Mouse (Mus musculus) embryo, embryonic 11.5 days (tissue): ENCODE measurements around the gene 4931428F04Rik.
"Not testable (repeated sequence)": the region's sequence is repeated elsewhere in the genome, so short reads cannot be mapped to it uniquely, and the experiment has no call there.

Experiments
- DNase-seq: peaks from one replicate; pipeline ENCODE4 v3.0.0-alpha.2; 2012; ENCODE audit warnings: low read depth, low spot score

The 4931428F04Rik gene

GRCm38 (mm10) chr8:105261326-105261980 lies 28.2 kb downstream of the 4931428F04Rik start:
- no peak for DNase-seq

- DNase-seq, result no peak
These were observed 29.1 kb downstream of the 4931428F04Rik start for GRCm38 (mm10) chr8:105260371-105261099.

GRCm38 (mm10) chr8:105259721-105260320 lies 29.8 kb downstream of the 4931428F04Rik start:
- no peak for DNase-seq

GRCm38 (mm10) chr8:105258911-105259720 lies 30.5 kb downstream of the 4931428F04Rik start:
- no peak for DNase-seq

GRCm38 (mm10) chr8:105257318-105258114 lies 32.1 kb downstream of the 4931428F04Rik start:
- no peak for DNase-seq

- DNase-seq, result no peak
These were observed 34.7 kb downstream of the 4931428F04Rik start, which contains the start of gene B3gnt9 for GRCm38 (mm10) chr8:105254966-105255350. B3gnt9 (minus strand) TSS chr8:105255153.

- peak; percentile 82 for DNase-seq
These were observed 35.3 kb downstream of the 4931428F04Rik start for GRCm38 (mm10) chr8:105254152-105254965.

GRCm38 (mm10) chr8:105253766-105254151 lies 35.9 kb downstream of the 4931428F04Rik start:
- no peak for DNase-seq

- no peak for DNase-seq
These were observed 36.8 kb downstream of the 4931428F04Rik start for GRCm38 (mm10) chr8:105252680-105253537.

GRCm38 (mm10) chr8:105251954-105252353 lies 37.7 kb downstream of the 4931428F04Rik start:
- DNase-seq, result no peak

- no peak for DNase-seq
These were observed 48.6 kb downstream of the 4931428F04Rik start for GRCm38 (mm10) chr8:105241016-105241415.

- no peak for DNase-seq
These were observed 52.1 kb downstream of the 4931428F04Rik start for GRCm38 (mm10) chr8:105237442-105238142.

- DNase-seq, result no peak
These were observed 54.5 kb downstream of the 4931428F04Rik start for GRCm38 (mm10) chr8:105235206-105235605.

- DNase-seq, result no peak
These were observed 56.3 kb downstream of the 4931428F04Rik start for GRCm38 (mm10) chr8:105233126-105233935.

- DNase-seq, result not testable (repeated sequence)
These were observed 57.4 kb downstream of the 4931428F04Rik start for GRCm38 (mm10) chr8:105232321-105232693.

GRCm38 (mm10) chr8:105231503-105232320 lies 58.0 kb downstream of the 4931428F04Rik start:
- DNase-seq, result no peak
